Mouse (Mus musculus): ENCODE data around the gene Plagl2. TPM values are rescaled to one million over a fixed set of nuclear protein-coding genes. Genes with fewer than 3 reads are reported as not detected.

Plagl2 gene
- total and polyA plus RNA-seq, 3 experiments = 8.1 to 52.7 (median 18.0) TPM

DNA sequence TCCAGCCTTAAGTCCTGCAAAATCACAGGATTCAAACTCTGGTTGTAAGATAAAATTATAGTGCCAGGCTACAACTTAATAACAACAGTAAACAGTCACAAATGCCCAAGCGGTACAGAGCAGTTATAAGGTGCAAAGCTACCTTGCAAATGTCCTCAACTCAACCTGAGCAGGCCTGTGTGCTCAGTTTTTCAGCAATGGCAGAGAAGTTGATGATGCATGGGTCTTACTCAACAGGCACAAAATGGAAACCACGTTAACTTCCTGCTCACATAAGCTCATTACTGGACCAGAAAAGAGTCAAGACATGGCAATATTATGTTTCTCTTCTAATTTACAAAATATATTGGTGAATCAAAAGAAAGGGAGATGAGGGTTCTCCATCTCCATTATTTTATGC is 18.7 kb downstream of the Plagl2 start:
- H3K9me3 ChIP-seq (replicated peaks; ENCODE audit: low read length) = no peaks in the 10 kb centered on the region
- no peak for DNase-seq (ENCODE audit: extremely low read depth)
- H3K9ac ChIP-seq (ENCODE audit: insufficient read depth, low read depth) = no peak overlapping the region
- no peak overlapping the region for H3K27ac ChIP-seq (ENCODE audit: insufficient read depth, low read depth)
- TF ChIP-seq JUND (conservative IDR thresholded peaks at IDR 0.05; ENCODE audit: low read depth, low read length) (no peak), MAX (IDR thresholded peaks at IDR 0.05; ENCODE audit: low read length) (no peak), BHLHE40 (IDR thresholded peaks at IDR 0.05; ENCODE audit: low read depth, low read length) (no peak), USF2 (conservative IDR thresholded peaks at IDR 0.05; ENCODE audit: low read depth, low read length) (no peak), POLR2A (IDR thresholded peaks at IDR 0.05; ENCODE audit: low read depth, low read length) (no peak), MAFK (IDR thresholded peaks at IDR 0.05; ENCODE audit: insufficient replicate concordance, low read length) (no peak), MXI1 (IDR thresholded peaks at IDR 0.05; ENCODE audit: low read depth, low read length) (no peak), CHD1 (IDR thresholded peaks at IDR 0.05; ENCODE audit: low read depth, low read length) (no peak), KAT2A (IDR thresholded peaks at IDR 0.05; ENCODE audit: insufficient replicate concordance, low read length) (no peak), E2F4 (IDR thresholded peaks at IDR 0.05; ENCODE audit: insufficient replicate concordance, low read depth, low read length) (no peak)
- dilution Hi-C loops (cut with MboI; ENCODE audit: extremely low pct_ligation_motif_present, extremely low pct_unique_long_range_greater_than_20kb, low sequenced_read_pairs) (no loop called here), in situ Hi-C loops (cut with MboI; ENCODE audit: low pct_ligation_motif_present, low pct_unique_long_range_greater_than_20kb, low sequenced_read_pairs) (no loop called here)
- peaks cover 8 to 47% of the 10 kb centered on the region in 2 experiments for H3K4me1 ChIP-seq (ENCODE audit: control insufficient read depth in 1 of 2, insufficient read depth in 2 of 2)
- no peaks in the 10 kb centered on the region for H3K27me3 ChIP-seq (replicated peaks)
- no peak overlapping the region for H3K4me2 ChIP-seq (ENCODE audit: insufficient read depth, low read depth, poor library complexity, severe bottlenecking)
- no peak overlapping the region for H3K4me3 ChIP-seq (replicated peaks in 1 of 3; ENCODE audit: low read depth in 2 of 3, low read length in 2 of 3, poor library complexity in 1 of 3)
- H3K79me2 ChIP-seq (replicated peaks; ENCODE audit: control insufficient read depth, extremely low read depth, insufficient read depth, poor library complexity, severe bottlenecking) = no peaks in the 10 kb centered on the region
- peaks cover 0 to 38% of the 10 kb centered on the region in 2 experiments for H3K36me3 ChIP-seq (replicated peaks in 1 of 2; ENCODE audit: control insufficient read depth in 1 of 2, insufficient read depth in 1 of 2, low read length in 1 of 2)

DNA sequence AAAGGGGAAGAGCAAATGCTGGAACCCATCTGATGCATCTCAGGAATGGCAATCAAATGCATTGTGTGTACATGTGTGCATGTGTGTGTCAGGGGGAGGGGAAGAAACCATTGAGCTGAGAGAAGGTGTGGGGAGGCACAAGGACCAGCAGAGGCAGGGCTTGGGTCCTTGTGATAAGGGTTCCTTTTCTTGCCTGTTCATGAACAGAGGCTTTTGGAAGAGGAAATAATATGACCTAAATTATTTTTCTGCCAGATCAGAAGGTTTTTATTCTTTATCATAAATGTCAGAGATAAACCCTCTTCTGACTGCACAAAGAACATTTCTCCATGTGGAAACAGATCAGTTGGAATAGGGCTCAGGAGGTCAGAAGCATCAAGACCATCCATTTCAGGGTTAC is 19.1 kb downstream of the Plagl2 start:
- dilution Hi-C loops (cut with MboI; ENCODE audit: extremely low pct_ligation_motif_present, extremely low pct_unique_long_range_greater_than_20kb, low sequenced_read_pairs) (no loop called here), in situ Hi-C loops (cut with MboI; ENCODE audit: low pct_ligation_motif_present, low pct_unique_long_range_greater_than_20kb, low sequenced_read_pairs) (no loop called here)
- Histone ChIP-seq H3K4me3 (replicated peaks in 1 of 3; ENCODE audit: low read depth in 2 of 3, low read length in 2 of 3, poor library complexity in 1 of 3) (no peak overlapping the region), H3K9ac (ENCODE audit: insufficient read depth, low read depth) (no peak overlapping the region), H3K27ac (ENCODE audit: insufficient read depth, low read depth) (no peak overlapping the region), H3K4me2 (ENCODE audit: insufficient read depth, low read depth, poor library complexity, severe bottlenecking) (no peak overlapping the region), H3K79me2 (replicated peaks; ENCODE audit: control insufficient read depth, extremely low read depth, insufficient read depth, poor library complexity, severe bottlenecking) (no peaks in the 10 kb centered on the region), H3K36me3 (replicated peaks in 1 of 2; ENCODE audit: control insufficient read depth in 1 of 2, insufficient read depth in 1 of 2, low read length in 1 of 2) (peaks cover 0 to 36% of the 10 kb centered on the region in 2 experiments), H3K27me3 (replicated peaks) (no peaks in the 10 kb centered on the region), H3K9me3 (replicated peaks; ENCODE audit: low read length) (no peaks in the 10 kb centered on the region), H3K4me1 (ENCODE audit: control insufficient read depth in 1 of 2, insufficient read depth in 2 of 2) (peaks cover 8 to 42% of the 10 kb centered on the region in 2 experiments)
- no peak for TF ChIP-seq CHD1 (IDR thresholded peaks at IDR 0.05; ENCODE audit: low read depth, low read length)
- TF ChIP-seq SMC3 (IDR thresholded peaks at IDR 0.05; ENCODE audit: low read depth, low read length) = no peak
- TF ChIP-seq RCOR1 (conservative IDR thresholded peaks at IDR 0.05; ENCODE audit: low read depth, low read length) = no peak
- TF ChIP-seq HCFC1 (IDR thresholded peaks at IDR 0.05; ENCODE audit: low read depth, low read length) = no peak
- TF ChIP-seq UBTF (IDR thresholded peaks at IDR 0.05; ENCODE audit: low read depth, low read length) = no peak
- TF ChIP-seq NELFE (IDR thresholded peaks at IDR 0.05; ENCODE audit: low read depth, low read length) = no peak
- no peak for TF ChIP-seq TBP (conservative IDR thresholded peaks at IDR 0.05; ENCODE audit: low read depth, low read length)
- TF ChIP-seq RAD21 (IDR thresholded peaks at IDR 0.05; ENCODE audit: low read depth, low read length) = no peak
- TF ChIP-seq POLR2A (IDR thresholded peaks at IDR 0.05; ENCODE audit: low read depth, low read length) = no peak
- no peak for TF ChIP-seq GABPA (IDR thresholded peaks at IDR 0.05; ENCODE audit: insufficient replicate concordance, low read depth, low read length)
- TF ChIP-seq ZKSCAN1 (IDR thresholded peaks at IDR 0.05; ENCODE audit: borderline replicate concordance, low read depth, low read length) = no peak
- TF ChIP-seq KAT2A (IDR thresholded peaks at IDR 0.05; ENCODE audit: insufficient replicate concordance, low read length) = no peak
- TF ChIP-seq MAZ (IDR thresholded peaks at IDR 0.05; ENCODE audit: low read depth, low read length) = no peak
- no peak for TF ChIP-seq ZC3H11A (IDR thresholded peaks at IDR 0.05; ENCODE audit: low read depth, low read length)
- no peak for DNase-seq (ENCODE audit: extremely low read depth)
